Mouse (Mus musculus) adipose tissue, adult 10 weeks (tissue): ENCODE results near the gene Guca2b. TPM values are rescaled to one million over a fixed set of nuclear protein-coding genes. Genes with fewer than 3 reads are reported as not detected.

ENCODE experiments used
- polyA plus RNA-seq: library from polyadenylated mRNA; stranded (reverse); fragments of 350-450 nt; fragmentation: Illumina TruSeq; extraction: RNeasy Lipid Tissue Mini Kit (QIAGEN cat#74804); gene quantifications from one replicate; pipeline ENCODE4 v1.2.3, GENCODE M21; 2014; ENCODE audit warnings: low read depth, low replicate concordance

Guca2b gene
- polyA plus RNA-seq = 1.3 TPM

GRCm38 (mm10) chr4:119658731-119659130, at the start of gene Guca2b:
TSS of gene Guca2b (minus strand) at chr4:119658954.

GRCm38 (mm10) chr4:119637176-119637845, 21.4 kb downstream of the Guca2b start, which contains the start of gene Guca2a:
TSS of gene Guca2a (plus strand) at chr4:119637704.

Other genes with a start within 250 kb of the Guca2b start
- gene Ccdc30, start 243.4 kb downstream of the Guca2b start, polyA plus RNA-seq = 16.1 TPM
- gene Ppcs, start 236.5 kb downstream of the Guca2b start, polyA plus RNA-seq = 15.9 TPM
- gene Zmynd12, start 236.1 kb downstream of the Guca2b start, polyA plus RNA-seq = 2.6 TPM
- gene Rimkla, start 166.3 kb downstream of the Guca2b start, polyA plus RNA-seq = 0.52 TPM
- gene Foxj3, start 122.0 kb downstream of the Guca2b start, polyA plus RNA-seq = 23.3 TPM
- 14.2 TPM for gene Frg2f1, start 119.4 kb downstream of the Guca2b start, polyA plus RNA-seq
- gene Guca2a, start 21.2 kb downstream of the Guca2b start, polyA plus RNA-seq = not detected
- 17.6 TPM for gene Hivep3, start 74.8 kb upstream of the Guca2b start, polyA plus RNA-seq